Mouse (Mus musculus): Measurements from ENCODE around the gene Pomt1. TPM values are rescaled to one million over a fixed set of nuclear protein-coding genes. Genes with fewer than 3 reads are reported as not detected.

Pomt1 gene
- polyA plus RNA-seq, 1 experiment from 2014 or later: 9.2 TPM

- no peak overlapping the region for H3K4me2 ChIP-seq (replicated peaks; ENCODE audit: low read depth)
- 84% methylated on average over 11 of the region's 11 CpGs for WGBS
- no peak overlapping the region for H3K27ac ChIP-seq (ENCODE audit: low read depth, low read length)
- peaks cover 100% of the 10 kb centered on the region for H3K36me3 ChIP-seq (ENCODE audit: control insufficient read depth, insufficient read depth)
- no peaks in the 10 kb centered on the region for H3K4me1 ChIP-seq (replicated peaks; ENCODE audit: control insufficient read depth, insufficient read depth, low read length)
- H3K9ac ChIP-seq (ENCODE audit: low read depth, low read length): no peak overlapping the region
- H3K4me3 ChIP-seq (ENCODE audit: low read depth, low read length): no peak overlapping the region
- no peaks in the 10 kb centered on the region for H3K9me3 ChIP-seq (ENCODE audit: control insufficient read depth)
- no peak for TF ChIP-seq CTCF (IDR thresholded peaks at IDR 0.05; ENCODE audit: low read depth)
- H3K27me3 ChIP-seq (replicated peaks; ENCODE audit: control insufficient read depth, insufficient read depth, low read length): no peaks in the 10 kb centered on the region
- 0 out of 2 replicates have a peak, but pooled peaks have one; percentile 6 for ATAC-seq
These were observed 17.7 kb upstream of the Pomt1 start for GRCm38 (mm10) chr2:32218541-32219334.

- TF ChIP-seq CTCF (IDR thresholded peaks at IDR 0.05; ENCODE audit: low read depth): no peak
- 91% methylated on average over 14 of the region's 14 CpGs for WGBS
- H3K36me3 ChIP-seq (ENCODE audit: control insufficient read depth, insufficient read depth): peaks cover 100% of the 10 kb centered on the region
- no peak overlapping the region for H3K4me3 ChIP-seq (ENCODE audit: low read depth, low read length)
- no peak overlapping the region for H3K27ac ChIP-seq (ENCODE audit: low read depth, low read length)
- no peak overlapping the region for H3K9ac ChIP-seq (ENCODE audit: low read depth, low read length)
- no peaks in the 10 kb centered on the region for H3K27me3 ChIP-seq (replicated peaks; ENCODE audit: control insufficient read depth, insufficient read depth, low read length)
- H3K4me2 ChIP-seq (replicated peaks; ENCODE audit: low read depth): no peak overlapping the region
- no peaks in the 10 kb centered on the region for H3K9me3 ChIP-seq (ENCODE audit: control insufficient read depth)
- H3K4me1 ChIP-seq (replicated peaks; ENCODE audit: control insufficient read depth, insufficient read depth, low read length): no peaks in the 10 kb centered on the region
- no peak for ATAC-seq
These were observed 16.9 kb upstream of the Pomt1 start for GRCm38 (mm10) chr2:32219501-32219900.

DNA sequence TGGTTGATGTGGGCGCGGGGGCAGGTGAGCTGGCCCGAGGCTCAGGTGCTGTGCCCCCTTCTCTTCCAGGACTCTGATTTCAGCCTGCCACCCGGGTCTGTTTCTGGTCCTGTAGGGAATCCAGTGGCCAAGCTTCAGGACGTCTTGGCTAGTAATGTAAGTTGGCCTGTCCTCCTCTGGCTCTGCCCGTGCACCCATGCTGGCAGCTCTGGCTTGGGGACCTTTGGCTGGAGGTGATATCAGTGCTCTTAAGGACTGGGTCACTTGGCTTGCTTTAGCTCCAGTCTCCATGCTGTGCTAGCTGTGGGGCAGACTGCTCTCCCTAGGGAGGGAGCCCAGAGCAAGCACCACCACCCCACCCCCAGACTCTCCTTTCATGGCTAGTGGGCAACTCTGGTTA is 16.4 kb upstream of the Pomt1 start:
- 91% methylated on average over 6 of the region's 6 CpGs for WGBS
- no peak overlapping the region for H3K9ac ChIP-seq (ENCODE audit: low read depth, low read length)
- no peak for TF ChIP-seq CTCF (IDR thresholded peaks at IDR 0.05; ENCODE audit: low read depth)
- H3K27me3 ChIP-seq (replicated peaks; ENCODE audit: control insufficient read depth, insufficient read depth, low read length): no peaks in the 10 kb centered on the region
- no peaks in the 10 kb centered on the region for H3K4me1 ChIP-seq (replicated peaks; ENCODE audit: control insufficient read depth, insufficient read depth, low read length)
- no peak overlapping the region for H3K4me2 ChIP-seq (replicated peaks; ENCODE audit: low read depth)
- H3K27ac ChIP-seq (ENCODE audit: low read depth, low read length): no peak overlapping the region
- ATAC-seq: no peak
- H3K9me3 ChIP-seq (ENCODE audit: control insufficient read depth): no peaks in the 10 kb centered on the region
- peaks cover 100% of the 10 kb centered on the region for H3K36me3 ChIP-seq (ENCODE audit: control insufficient read depth, insufficient read depth)
- no peak overlapping the region for H3K4me3 ChIP-seq (ENCODE audit: low read depth, low read length)

DNA sequence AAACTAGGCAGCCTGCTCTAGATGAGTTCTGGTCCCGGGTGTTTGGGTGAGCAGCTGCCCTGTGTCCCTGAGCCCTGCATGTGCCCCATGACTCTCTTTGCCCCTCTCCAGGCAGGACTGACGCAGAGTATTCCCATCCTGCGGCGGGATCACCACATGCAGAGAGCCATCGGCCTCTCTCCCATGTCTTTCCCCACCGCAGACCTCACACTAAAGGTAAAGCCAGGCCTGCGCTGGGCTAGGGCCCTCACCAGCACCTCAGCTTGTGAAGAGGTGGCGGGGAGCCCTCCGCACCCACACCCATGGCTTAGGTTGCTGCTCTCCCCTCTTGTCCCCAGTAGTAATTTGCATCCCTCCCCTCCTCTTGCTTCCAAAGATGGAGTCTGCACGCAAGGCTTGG is 15.4 kb upstream of the Pomt1 start:
- Histone ChIP-seq H3K4me1 (replicated peaks; ENCODE audit: control insufficient read depth, insufficient read depth, low read length) (no peaks in the 10 kb centered on the region), H3K9me3 (ENCODE audit: control insufficient read depth) (no peaks in the 10 kb centered on the region), H3K36me3 (ENCODE audit: control insufficient read depth, insufficient read depth) (peaks cover 100% of the 10 kb centered on the region), H3K27ac (ENCODE audit: low read depth, low read length) (no peak overlapping the region), H3K9ac (ENCODE audit: low read depth, low read length) (no peak overlapping the region), H3K4me2 (replicated peaks; ENCODE audit: low read depth) (no peak overlapping the region), H3K27me3 (replicated peaks; ENCODE audit: control insufficient read depth, insufficient read depth, low read length) (no peaks in the 10 kb centered on the region), H3K4me3 (ENCODE audit: low read depth, low read length) (no peak overlapping the region)
- TF ChIP-seq CTCF (IDR thresholded peaks at IDR 0.05; ENCODE audit: low read depth): no peak
- WGBS: 95% methylated on average over 10 of the region's 10 CpGs
- ATAC-seq: no peak

DNA sequence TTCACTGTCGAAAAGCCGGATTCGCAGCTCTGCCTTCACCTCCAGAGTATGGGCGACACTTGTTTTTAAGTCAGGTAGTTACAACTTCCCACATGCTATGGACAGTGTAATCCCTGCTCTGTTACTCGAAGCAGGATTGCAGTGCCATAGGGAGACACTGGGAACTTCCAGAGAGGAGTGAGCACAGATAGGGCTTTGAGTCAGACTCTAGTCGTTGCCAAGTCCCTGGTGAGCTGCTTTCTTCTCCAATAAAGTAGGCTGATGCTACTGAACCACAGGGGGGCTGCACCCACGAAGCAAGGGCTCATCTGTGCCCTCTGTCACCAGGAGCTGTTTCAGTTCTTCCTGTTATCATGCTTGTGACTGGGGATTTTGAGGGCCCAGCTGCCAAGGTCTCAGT is 14.8 kb upstream of the Pomt1 start:
- no peak overlapping the region for H3K4me3 ChIP-seq (ENCODE audit: low read depth, low read length)
- ATAC-seq: no peak
- no peak for TF ChIP-seq CTCF (IDR thresholded peaks at IDR 0.05; ENCODE audit: low read depth)
- no peak overlapping the region for H3K27ac ChIP-seq (ENCODE audit: low read depth, low read length)
- H3K9me3 ChIP-seq (ENCODE audit: control insufficient read depth): no peaks in the 10 kb centered on the region
- 91% methylated on average over 7 of the region's 7 CpGs for WGBS
- no peak overlapping the region for H3K9ac ChIP-seq (ENCODE audit: low read depth, low read length)
- H3K27me3 ChIP-seq (replicated peaks; ENCODE audit: control insufficient read depth, insufficient read depth, low read length): no peaks in the 10 kb centered on the region
- H3K36me3 ChIP-seq (ENCODE audit: control insufficient read depth, insufficient read depth): peaks cover 100% of the 10 kb centered on the region
- H3K4me1 ChIP-seq (replicated peaks; ENCODE audit: control insufficient read depth, insufficient read depth, low read length): no peaks in the 10 kb centered on the region
- H3K4me2 ChIP-seq (replicated peaks; ENCODE audit: low read depth): no peak overlapping the region

- no peak for TF ChIP-seq CTCF (IDR thresholded peaks at IDR 0.05; ENCODE audit: low read depth)
- H3K36me3 ChIP-seq (ENCODE audit: control insufficient read depth, insufficient read depth): peaks cover 100% of the 10 kb centered on the region
- H3K4me2 ChIP-seq (replicated peaks; ENCODE audit: low read depth): no peak overlapping the region
- no peaks in the 10 kb centered on the region for H3K9me3 ChIP-seq (ENCODE audit: control insufficient read depth)
- no peak overlapping the region for H3K4me3 ChIP-seq (ENCODE audit: low read depth, low read length)
- no peak for ATAC-seq
- H3K4me1 ChIP-seq (replicated peaks; ENCODE audit: control insufficient read depth, insufficient read depth, low read length): no peaks in the 10 kb centered on the region
- H3K27me3 ChIP-seq (replicated peaks; ENCODE audit: control insufficient read depth, insufficient read depth, low read length): no peaks in the 10 kb centered on the region
- WGBS: 77% methylated on average over 10 of the region's 10 CpGs
- no peak overlapping the region for H3K27ac ChIP-seq (ENCODE audit: low read depth, low read length)
- H3K9ac ChIP-seq (ENCODE audit: low read depth, low read length): no peak overlapping the region
These were observed 14.3 kb upstream of the Pomt1 start for GRCm38 (mm10) chr2:32222057-32222456.
